Mouse (Mus musculus): ENCODE measurements around the gene Tiam1.

Tiam1 gene

DNA sequence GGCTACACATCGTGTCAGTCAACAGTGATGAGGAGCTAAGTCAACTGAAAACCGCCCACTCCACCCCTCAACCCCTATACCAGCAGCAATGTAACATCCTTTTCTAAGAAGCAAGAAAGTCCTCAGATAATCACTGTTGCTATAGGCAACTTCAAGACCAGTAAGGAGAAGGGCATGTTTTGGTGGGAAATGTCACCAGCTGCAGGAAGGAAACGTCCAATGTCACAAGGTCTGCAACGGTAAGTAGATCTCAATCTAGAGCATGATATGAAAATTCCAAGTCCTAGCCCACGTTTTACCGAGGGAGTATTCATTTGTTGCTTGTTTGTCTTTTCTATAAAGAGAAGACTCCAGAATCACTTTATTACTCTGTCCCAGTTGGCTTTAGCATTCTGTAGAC, 95.7 kb downstream of the Tiam1 start:
- no peak for DNase-seq (ENCODE audit: low spot score)

DNA sequence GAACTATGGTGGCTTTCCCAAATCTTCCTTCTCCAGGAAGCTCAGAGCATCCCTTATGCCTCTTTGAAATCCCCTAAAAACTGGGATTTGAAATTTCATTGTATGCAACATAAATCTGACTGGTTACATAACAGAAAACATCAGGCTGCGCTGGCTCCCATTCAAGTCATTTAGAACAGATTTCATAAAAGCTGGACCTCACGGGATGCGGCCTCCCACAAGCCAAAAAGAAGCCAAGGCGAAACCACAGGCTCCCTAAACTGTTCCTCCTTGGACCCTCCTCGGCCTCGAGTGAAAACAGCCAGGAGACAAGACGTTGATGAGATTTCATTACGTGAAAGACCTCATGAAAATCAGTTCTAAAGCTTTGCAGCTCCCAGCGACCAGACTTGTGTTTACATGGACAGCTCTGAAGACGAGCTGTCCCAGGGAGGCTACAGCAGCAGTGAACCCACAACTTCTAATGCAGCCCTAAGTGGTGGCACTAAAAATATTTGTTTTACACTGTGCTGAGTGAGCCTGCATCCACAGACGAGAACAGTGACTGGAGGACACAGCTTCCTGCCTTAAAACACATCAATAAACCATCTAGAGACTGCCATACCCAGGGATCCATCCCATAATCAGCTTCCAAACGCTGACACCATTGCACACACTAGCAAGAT, 96.9 kb downstream of the Tiam1 start:
- DNase-seq (ENCODE audit: low spot score): no peak

DNA sequence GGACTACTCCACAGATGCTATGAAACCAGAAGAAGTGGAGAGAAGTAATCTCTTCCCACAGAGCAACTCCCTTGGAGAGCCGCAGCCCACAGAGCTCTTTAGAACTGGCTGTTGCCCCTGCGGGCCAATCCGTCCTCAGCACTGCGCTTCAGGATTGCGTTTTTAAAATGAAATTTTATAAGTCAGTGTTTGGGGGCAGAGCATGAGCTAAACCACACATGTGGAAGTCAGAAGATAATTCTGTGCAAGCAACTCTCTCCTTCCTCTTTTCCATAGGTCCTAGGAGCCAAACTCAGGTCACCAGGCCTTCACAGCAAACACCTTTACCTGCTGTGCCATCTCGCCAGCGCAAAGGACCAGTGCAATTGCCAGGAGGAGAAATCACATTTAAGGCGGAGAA, 98.0 kb downstream of the Tiam1 start:
- DNase-seq (ENCODE audit: low spot score): no peak

DNA sequence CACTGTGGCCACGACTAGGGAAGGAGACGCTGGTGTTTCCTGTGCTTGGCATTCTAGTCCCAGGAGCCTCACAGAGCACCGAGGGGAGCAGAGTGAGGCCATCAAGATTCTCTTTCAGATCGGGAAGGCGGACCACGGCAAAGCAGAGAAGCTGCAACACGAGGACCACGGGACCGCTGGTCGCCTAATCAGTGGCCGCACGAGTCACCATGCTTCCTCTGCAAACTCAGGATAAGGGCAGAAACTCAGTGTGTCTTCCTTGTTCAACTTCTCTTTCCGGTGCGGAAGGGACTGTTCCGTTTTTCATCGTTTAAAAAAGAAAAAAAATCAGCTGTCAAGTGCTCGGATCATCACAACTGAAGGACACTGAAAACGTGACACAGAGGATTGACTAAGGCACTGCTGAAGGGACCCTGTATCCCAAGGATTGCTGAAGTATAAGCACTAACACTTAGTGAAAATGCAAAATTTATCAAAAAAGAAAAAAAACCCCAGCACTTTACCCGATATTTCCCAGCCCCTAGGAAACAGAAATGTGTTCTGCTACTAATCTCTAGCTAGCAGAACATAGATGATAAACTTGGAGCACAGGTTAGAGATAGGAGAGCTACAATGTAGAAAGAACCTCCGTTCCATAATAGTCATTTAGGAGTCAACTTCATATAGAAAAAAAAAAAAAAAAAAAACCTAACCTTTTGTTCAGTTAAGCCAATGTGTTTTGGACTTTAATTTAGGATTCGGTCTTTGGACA, 99.4 kb downstream of the Tiam1 start:
- DNase-seq (ENCODE audit: low spot score): no peak

DNA sequence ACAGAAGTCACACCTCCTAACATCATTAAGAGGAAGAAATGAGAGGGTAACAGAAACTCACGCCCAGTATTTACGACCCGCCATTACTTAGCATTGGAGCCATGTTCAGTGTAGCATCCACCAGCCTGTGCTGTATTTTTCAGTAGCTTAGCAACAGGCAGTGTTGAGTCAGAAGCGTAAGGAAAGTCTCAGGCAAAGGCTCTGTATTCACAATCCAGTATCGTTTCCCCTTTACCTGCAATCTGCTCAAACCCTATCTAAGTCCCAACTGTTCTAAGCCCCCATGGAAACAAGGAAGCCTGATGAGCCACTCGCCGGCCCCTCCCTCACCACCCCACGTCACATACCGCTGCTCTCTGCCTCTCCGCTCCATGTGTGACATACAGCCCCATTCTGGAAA, 100.7 kb downstream of the Tiam1 start:
- no peak for DNase-seq (ENCODE audit: low spot score)

DNA sequence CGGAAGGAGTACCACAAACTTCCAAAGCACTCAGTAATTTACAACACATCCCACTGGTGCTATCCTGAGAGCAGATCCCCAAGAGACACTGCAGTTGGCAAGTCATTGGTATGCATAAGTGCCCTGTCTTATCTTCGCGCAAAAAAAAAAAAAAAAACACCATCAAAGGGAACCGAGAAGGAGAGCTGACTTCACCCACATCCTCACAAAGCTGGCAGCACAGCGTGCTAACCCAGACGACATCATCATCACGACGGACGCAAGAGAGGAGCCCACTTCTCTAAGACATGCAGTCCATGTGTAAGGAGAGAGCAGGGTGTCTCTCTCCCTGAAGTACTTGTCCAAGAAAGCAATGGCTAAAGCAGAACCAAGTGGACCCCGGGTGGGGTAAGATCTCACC, 101.2 kb downstream of the Tiam1 start:
- no peak for DNase-seq (ENCODE audit: low spot score)

DNA sequence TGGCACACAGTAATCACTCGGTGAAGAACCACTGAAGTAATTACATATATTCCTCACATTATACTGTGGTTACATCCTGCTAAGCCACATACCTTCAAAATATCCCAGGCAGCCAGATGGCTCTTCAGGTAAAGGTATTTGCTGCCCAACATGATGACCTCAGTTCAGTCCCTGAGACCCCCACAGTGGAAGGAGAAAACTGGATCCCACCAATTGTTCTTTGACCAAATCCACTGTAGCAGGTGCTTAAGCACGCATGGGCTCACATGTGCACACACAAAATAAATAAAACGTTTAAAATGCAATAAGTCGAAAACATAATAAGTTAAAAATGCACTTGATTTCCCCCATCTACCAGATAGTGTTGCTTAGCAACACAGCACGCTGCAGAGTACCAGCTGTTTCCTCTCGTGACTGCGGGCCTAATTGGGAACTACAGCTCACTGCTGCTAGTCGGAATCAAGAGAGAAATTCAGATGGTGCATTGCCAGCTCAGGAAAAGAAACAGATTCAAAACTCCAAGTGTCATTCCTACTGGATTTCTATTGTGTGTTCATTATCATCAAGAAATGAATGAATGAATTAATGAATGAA, 102.7 kb downstream of the Tiam1 start:
- no peak for DNase-seq (ENCODE audit: low spot score)

DNA sequence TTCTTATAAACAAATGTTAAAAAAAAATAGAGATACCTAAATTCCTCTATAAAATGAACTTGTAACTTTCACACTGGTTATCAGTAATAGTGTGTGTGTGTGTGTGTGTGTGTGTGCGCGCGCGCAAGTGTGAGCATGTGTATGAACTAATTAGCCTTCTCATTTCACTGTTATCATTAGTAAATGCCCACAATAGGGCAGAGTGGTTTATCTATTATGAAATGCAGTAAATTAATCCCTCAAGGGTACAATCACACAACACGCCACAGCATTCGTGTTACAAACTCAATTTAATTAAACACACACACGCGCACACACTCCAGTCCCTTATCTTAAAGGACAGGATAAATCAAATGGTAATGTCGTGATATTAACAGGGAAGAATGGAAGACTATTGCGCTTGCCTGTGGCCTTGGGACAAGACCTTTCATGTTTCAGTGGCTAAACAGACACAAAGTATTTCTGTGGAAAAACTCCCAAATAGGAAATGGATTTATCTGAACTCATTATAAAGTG, 107.9 kb downstream of the Tiam1 start:
- no peak for DNase-seq (ENCODE audit: low spot score)

DNA sequence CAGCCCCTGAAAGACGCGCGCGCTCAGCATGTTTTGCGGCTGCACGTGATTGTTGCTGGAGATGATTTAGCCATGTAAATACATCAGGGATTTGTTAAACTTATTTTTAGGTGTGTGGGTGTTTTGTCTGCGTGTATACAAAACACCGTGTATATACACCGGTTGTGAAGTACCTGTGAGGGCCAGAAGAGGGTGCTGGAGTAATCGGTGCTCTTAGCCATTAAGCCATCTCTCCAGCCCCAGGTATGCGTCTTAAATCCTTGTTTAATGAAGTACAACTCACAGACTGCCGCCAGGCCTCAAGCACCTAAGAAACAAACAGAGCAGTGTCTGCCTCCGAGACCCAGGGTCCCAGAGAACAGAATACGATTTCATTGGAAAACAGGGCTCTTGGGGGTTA, 113.2 kb downstream of the Tiam1 start:
- DNase-seq (ENCODE audit: low spot score): no peak

DNA sequence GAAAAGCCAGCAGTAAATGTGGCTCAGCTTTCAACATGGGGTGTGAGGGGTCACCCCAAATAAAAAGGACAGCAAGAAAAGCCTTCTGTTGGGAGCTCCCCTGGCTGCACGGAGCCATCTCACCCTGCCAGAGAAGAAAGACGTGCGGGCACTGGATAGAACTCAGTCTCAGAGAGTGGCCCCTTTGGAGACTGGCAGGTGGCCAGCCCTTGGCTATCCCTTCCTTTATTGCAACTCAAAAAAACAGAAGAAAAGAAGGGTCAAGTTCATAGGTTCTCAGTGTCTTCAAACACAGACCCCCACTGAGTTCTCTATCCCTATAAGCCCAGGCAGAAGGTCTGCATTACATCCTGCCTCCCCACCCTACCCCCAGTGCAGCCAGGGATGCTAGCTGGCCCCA, 115.7 kb downstream of the Tiam1 start:
- DNase-seq (ENCODE audit: low spot score): no peak

DNA sequence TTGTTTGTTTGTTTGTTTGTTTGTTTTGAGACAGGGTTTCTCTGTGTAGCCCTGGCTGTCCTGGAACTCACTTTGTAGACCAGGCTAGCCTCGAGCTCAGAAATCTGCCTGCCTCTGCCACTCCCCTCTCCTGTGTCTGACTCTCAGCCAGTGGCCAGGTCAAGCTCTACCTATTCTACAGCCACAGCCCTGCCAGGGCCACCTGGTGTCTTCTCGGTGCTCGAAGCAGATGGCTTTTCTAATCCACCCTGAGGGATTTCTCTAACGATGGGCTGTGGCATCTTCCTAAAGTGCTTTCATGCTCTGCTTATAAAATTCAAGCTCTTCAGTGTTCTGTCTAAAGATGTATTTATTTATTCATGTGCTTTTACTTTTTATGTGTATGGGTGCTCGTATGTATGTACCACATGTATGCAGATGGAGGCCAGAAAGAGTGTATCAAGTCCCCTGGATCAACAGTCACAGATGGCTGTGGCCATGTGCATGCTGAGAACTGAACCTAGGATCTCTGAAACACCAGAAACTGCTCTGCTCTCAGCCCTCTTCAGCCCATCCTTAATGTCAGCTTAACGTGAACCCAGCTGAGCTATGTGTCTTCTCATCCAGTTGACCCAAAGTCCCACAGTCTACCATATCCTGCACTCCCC, 117.9 kb downstream of the Tiam1 start:
- no peak for DNase-seq (ENCODE audit: low spot score)

DNA sequence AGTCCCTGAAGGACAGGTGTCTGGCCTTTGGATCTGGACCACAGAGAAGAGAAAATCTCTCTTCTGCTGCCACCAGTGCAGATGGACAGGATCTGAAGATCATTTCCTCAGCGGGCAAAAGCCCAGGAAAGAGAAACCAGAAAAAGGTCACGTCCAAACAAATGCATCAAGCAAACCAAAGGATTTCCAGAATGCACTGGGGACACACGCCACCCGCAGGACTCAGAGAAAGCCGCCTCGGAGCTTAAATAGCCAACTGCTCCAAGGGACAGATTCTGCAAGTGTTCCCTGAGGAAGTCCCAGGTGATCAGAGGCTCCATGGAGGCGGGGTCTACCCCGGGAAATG, 119.9 kb downstream of the Tiam1 start:
- DNase-seq (ENCODE audit: low spot score): no peak

DNA sequence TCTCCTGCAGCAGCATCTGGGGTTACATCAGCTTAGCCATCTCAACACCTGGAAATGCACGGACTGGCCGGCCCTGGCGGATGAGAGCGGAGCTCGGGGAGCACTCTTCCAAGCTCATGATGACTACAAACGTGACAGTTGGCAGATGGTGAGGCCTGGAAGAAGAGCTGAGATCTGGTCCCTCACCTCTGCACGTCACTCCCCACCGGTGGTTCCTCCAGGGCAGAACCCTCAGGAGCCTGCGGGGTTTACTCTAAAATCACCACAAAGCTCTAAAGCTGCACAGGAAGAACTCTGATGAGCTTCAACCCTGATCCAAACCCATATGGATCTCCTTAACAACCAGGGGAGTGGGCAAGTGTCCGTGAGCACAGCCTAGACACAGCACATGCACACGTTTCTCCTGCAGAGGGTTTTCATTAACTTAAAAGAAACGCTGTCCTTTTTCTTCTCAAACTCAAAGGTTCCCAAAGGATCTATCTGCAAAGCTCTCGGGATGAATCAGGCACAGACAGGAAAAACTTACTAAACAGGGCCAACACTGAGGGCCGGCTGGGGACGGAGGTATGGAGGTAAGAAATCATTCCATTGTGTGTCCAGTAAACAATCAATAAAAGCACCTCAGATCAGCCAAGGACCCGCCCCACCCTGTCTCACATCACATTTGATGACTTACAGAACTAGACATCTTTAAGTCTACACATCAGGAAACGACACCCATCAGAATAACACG, 120.5 kb downstream of the Tiam1 start:
- no peak for DNase-seq (ENCODE audit: low spot score)

DNA sequence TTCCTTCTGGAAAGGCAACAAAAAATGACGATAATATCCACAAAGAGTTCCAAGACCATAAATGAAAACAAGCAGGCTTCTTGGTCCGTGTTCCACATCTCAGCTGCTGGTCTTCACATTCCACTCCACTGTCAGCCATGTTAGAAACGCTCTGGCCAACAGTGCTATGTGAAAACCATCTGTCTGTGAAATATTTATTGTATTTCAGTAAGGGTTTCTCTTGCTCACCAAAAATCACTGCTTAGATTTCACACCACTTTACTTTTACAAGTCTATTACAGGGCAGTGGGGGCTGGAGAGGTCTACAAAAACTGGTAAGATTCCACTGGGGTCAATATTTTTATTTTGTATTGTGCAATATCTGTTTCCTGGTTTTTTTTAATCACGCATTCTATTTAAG, 127.5 kb downstream of the Tiam1 start:
- DNase-seq (ENCODE audit: low spot score): no peak

DNA sequence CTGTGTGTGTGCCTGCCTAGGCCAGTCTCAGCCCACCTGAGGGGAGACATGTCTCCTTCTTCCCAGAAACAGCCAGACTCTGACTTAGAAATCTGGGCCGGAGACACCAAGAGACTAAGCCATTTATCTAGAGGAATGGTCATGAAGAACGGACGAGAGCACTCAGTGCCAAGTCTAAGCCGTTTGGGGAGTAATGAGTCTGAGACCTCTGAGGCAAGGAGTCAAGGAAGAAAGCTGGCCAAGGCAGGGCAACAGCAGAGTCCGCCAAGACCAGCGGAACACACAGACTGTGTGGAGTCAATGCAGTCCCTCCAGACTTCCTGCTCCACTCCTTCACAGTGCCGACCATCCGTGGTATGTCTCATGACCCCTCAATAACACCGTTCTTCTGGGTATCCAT, 129.0 kb downstream of the Tiam1 start:
- no peak for DNase-seq (ENCODE audit: low spot score)

DNA sequence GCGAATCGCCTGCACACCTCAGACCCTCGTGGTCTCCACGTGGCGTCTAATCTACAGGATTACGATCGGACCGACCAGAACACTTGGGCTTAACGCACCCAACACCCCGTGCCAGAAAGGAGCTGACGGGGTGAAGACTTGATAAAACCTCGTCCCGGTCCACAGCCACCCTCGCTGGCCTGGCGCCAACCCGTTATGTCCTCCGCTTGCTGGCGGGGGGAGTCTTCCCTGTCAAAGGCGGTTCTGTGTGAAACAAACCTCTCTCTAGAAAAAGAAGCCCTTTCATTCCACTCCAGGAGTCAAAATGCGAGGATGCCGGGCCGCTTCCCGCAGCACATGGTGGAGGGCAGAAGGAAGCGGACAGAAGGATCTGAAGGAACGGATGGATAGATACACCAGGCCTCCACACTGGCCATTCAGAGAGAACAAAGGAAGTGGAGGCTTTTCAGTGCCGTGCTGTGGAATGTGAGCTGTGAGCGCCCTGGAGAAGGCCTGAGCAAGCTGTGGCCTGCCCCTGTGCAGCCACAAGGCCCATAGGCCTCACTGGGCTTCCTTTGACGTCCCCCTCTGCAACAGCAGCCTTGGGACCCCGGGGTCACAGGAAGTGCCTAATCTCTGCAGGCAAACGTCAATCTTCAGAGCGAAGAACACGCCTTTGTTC, 131.9 kb downstream of the Tiam1 start:
- no peak for DNase-seq (ENCODE audit: low spot score)

DNA sequence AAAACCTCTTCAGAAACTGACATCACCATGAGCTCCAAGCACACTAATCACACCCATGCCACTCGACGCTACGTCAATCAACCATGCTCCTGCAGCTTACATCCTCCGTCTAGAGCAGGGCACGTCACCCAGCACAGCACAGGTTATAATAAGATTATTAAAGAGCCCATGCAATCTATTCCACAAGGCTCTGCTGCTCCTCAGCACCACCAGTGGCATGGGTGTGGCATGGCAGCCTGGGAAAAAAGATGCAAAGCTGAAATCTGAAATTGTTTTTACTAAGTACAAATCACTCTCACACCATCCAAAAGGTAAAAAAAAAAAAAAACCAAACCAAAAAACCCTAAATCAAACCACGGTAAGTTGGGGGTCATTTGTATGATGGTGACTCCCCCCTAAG, 135.1 kb downstream of the Tiam1 start:
- DNase-seq (ENCODE audit: low spot score): no peak

DNA sequence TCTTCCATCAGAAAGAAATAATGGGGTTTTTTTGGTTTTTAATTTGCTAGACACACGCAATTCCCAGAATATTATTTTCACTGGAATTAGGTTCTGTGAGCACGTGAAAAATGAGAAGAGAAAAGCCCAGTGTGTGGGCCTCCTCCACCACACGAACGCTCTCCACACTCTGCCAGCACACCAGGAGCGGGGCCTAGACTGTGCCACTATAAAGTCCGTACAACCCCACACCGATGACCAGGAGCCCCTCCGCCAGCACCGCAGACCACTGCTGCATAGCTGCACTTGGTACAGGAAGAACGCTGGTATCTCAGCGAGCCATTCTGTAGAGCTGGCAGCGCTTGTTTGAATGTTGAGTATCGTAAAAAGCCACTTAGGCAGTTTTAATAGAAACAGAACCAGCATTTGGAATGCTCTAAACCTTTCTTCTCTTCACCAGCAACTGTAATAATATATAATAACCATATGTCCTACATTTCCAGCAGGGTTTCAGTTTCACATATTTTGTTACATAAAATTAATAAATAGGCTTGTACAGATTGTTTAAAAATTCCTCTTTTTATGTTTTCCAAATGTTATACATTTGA, 136.1 kb downstream of the Tiam1 start:
- DNase-seq (ENCODE audit: low spot score): no peak

DNA sequence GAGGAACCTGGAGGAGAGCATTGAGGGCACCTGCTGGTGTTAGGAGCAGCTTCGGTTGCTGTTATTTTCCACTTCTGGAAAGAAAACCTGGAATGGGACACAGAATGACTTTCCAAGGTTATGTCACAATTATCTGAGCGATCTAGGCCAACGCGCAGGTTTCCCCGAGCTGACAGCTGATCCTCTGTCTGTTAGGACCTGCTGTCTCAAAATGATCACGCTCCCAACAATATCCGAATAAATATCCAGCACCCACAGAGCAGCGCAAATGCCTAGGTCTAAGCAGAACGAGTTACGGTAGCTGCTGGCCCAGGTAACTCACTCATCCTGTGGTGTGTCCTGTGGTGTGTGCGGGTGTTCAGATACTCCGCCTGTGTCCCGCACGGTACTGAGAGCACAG, 140.0 kb downstream of the Tiam1 start:
- DNase-seq (ENCODE audit: low spot score): no peak

DNA sequence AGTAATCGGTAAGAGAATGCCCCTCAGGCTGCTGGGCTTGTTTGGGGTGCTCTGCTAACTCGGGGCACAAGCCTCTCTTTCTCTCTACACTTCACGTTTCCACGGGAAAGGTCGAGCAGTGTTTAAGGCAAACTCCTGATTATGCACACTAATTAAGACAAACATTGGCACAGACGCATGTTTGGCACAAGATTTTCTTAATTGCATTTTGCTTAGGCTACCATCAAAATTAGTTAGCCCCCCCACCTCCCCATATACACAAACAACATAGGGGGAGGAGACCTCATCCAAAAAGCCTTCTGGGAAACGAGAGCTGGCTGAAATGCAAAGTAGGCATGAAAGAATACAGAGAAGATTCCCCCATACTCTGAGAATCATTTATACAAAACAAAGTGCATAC, 148.4 kb downstream of the Tiam1 start:
- DNase-seq (ENCODE audit: low spot score): no peak

All from urinary bladder, postnatal 10 days (tissue).